Mouse (Mus musculus): Measurements from ENCODE around the gene Ppil1. TPM values are rescaled to one million over a fixed set of nuclear protein-coding genes. Genes with fewer than 3 reads are reported as not detected.

The Ppil1 gene
- polyA plus RNA-seq, 1 experiment from 2014 or later: 104 TPM

GRCm38 (mm10) chr17:29303856-29304255, 39.9 kb upstream of the Ppil1 start:
- Histone ChIP-seq H3K27me3 (ENCODE audit: control insufficient read depth, insufficient read depth, low read length) (no peaks in the 10 kb centered on the region), H3K4me3 (ENCODE audit: low read length) (no peak overlapping the region), H3K9ac (ENCODE audit: low read length) (no peak overlapping the region), H3K4me2 (ENCODE audit: low read depth, low read length) (no peak overlapping the region), H3K9me3 (replicated peaks; ENCODE audit: control insufficient read depth, low read length) (no peaks in the 10 kb centered on the region), H3K36me3 (ENCODE audit: control insufficient read depth, insufficient read depth) (peaks cover 14% of the 10 kb centered on the region), H3K4me1 (ENCODE audit: control insufficient read depth, insufficient read depth, low read length) (peaks cover 19% of the 10 kb centered on the region), H3K27ac (ENCODE audit: low read length) (no peak overlapping the region)
- no peak for ATAC-seq (replicated peaks; ENCODE audit: extremely low read depth, insufficient read depth, low FRiP score)
- WGBS: 82% methylated on average over 3 of the region's 3 CpGs

- Histone ChIP-seq H3K9ac (ENCODE audit: low read length) (no peak overlapping the region), H3K4me3 (ENCODE audit: low read length) (no peak overlapping the region), H3K4me1 (ENCODE audit: control insufficient read depth, insufficient read depth, low read length) (peaks cover 19% of the 10 kb centered on the region), H3K4me2 (ENCODE audit: low read depth, low read length) (no peak overlapping the region), H3K9me3 (replicated peaks; ENCODE audit: control insufficient read depth, low read length) (no peaks in the 10 kb centered on the region), H3K27me3 (ENCODE audit: control insufficient read depth, insufficient read depth, low read length) (no peaks in the 10 kb centered on the region), H3K27ac (ENCODE audit: low read length) (no peak overlapping the region), H3K36me3 (ENCODE audit: control insufficient read depth, insufficient read depth) (peaks cover 19% of the 10 kb centered on the region)
- no peak for ATAC-seq (replicated peaks; ENCODE audit: extremely low read depth, insufficient read depth, low FRiP score)
- WGBS: 62% methylated on average over 3 of the region's 3 CpGs
These were observed 39.1 kb upstream of the Ppil1 start for GRCm38 (mm10) chr17:29303087-29303486.

- Histone ChIP-seq H3K4me3 (ENCODE audit: low read length) (no peak overlapping the region), H3K36me3 (ENCODE audit: control insufficient read depth, insufficient read depth) (peaks cover 19% of the 10 kb centered on the region), H3K9me3 (replicated peaks; ENCODE audit: control insufficient read depth, low read length) (no peaks in the 10 kb centered on the region), H3K27ac (ENCODE audit: low read length) (no peak overlapping the region), H3K4me2 (ENCODE audit: low read depth, low read length) (no peak overlapping the region), H3K9ac (ENCODE audit: low read length) (no peak overlapping the region), H3K27me3 (ENCODE audit: control insufficient read depth, insufficient read depth, low read length) (no peaks in the 10 kb centered on the region), H3K4me1 (ENCODE audit: control insufficient read depth, insufficient read depth, low read length) (peaks cover 19% of the 10 kb centered on the region)
- 57% methylated on average over 5 of the region's 5 CpGs for WGBS
- no peak for ATAC-seq (replicated peaks; ENCODE audit: extremely low read depth, insufficient read depth, low FRiP score)
These were observed 38.2 kb upstream of the Ppil1 start for GRCm38 (mm10) chr17:29302149-29302548.

- H3K27me3 ChIP-seq (ENCODE audit: control insufficient read depth, insufficient read depth, low read length): no peaks in the 10 kb centered on the region
- H3K4me2 ChIP-seq (ENCODE audit: low read depth, low read length): no peak overlapping the region
- no peak overlapping the region for H3K4me3 ChIP-seq (ENCODE audit: low read length)
- WGBS: 87% methylated on average over 6 of the region's 6 CpGs
- H3K27ac ChIP-seq (ENCODE audit: low read length): no peak overlapping the region
- no peak overlapping the region for H3K9ac ChIP-seq (ENCODE audit: low read length)
- no peaks in the 10 kb centered on the region for H3K9me3 ChIP-seq (replicated peaks; ENCODE audit: control insufficient read depth, low read length)
- peaks cover 19% of the 10 kb centered on the region for H3K36me3 ChIP-seq (ENCODE audit: control insufficient read depth, insufficient read depth)
- ATAC-seq (replicated peaks; ENCODE audit: extremely low read depth, insufficient read depth, low FRiP score): no peak
- H3K4me1 ChIP-seq (ENCODE audit: control insufficient read depth, insufficient read depth, low read length): peaks cover 19% of the 10 kb centered on the region
These were observed 37.4 kb upstream of the Ppil1 start for GRCm38 (mm10) chr17:29301421-29301820.

GRCm38 (mm10) chr17:29300926-29301325, 36.9 kb upstream of the Ppil1 start:
- Histone ChIP-seq H3K4me3 (ENCODE audit: low read length) (no peak overlapping the region), H3K36me3 (ENCODE audit: control insufficient read depth, insufficient read depth) (peaks cover 20% of the 10 kb centered on the region), H3K4me2 (ENCODE audit: low read depth, low read length) (no peak overlapping the region), H3K27ac (ENCODE audit: low read length) (no peak overlapping the region), H3K27me3 (ENCODE audit: control insufficient read depth, insufficient read depth, low read length) (no peaks in the 10 kb centered on the region), H3K9ac (ENCODE audit: low read length) (no peak overlapping the region), H3K9me3 (replicated peaks; ENCODE audit: control insufficient read depth, low read length) (no peaks in the 10 kb centered on the region), H3K4me1 (ENCODE audit: control insufficient read depth, insufficient read depth, low read length) (peaks cover 18% of the 10 kb centered on the region)
- 85% methylated on average over 7 of the region's 7 CpGs for WGBS
- no peak for ATAC-seq (replicated peaks; ENCODE audit: extremely low read depth, insufficient read depth, low FRiP score)

GRCm38 (mm10) chr17:29299282-29299681, 35.3 kb upstream of the Ppil1 start:
- Histone ChIP-seq H3K36me3 (ENCODE audit: control insufficient read depth, insufficient read depth) (peaks cover 30% of the 10 kb centered on the region), H3K9ac (ENCODE audit: low read length) (no peak overlapping the region), H3K27me3 (ENCODE audit: control insufficient read depth, insufficient read depth, low read length) (no peaks in the 10 kb centered on the region), H3K4me1 (ENCODE audit: control insufficient read depth, insufficient read depth, low read length) (0 out of 2 replicates have a peak, but pooled peaks cover 4% of the 10 kb centered on the region), H3K9me3 (replicated peaks; ENCODE audit: control insufficient read depth, low read length) (no peaks in the 10 kb centered on the region), H3K4me2 (ENCODE audit: low read depth, low read length) (no peak overlapping the region), H3K27ac (ENCODE audit: low read length) (no peak overlapping the region), H3K4me3 (ENCODE audit: low read length) (no peak overlapping the region)
- WGBS: 89% methylated on average over 4 of the region's 4 CpGs
- ATAC-seq (replicated peaks; ENCODE audit: extremely low read depth, insufficient read depth, low FRiP score): no peak

- 78% methylated on average over 6 of the region's 6 CpGs for WGBS
- peak; percentile 45 for ATAC-seq (replicated peaks; ENCODE audit: extremely low read depth, insufficient read depth, low FRiP score)
These were observed 33.8 kb upstream of the Ppil1 start for GRCm38 (mm10) chr17:29297813-29298212.

GRCm38 (mm10) chr17:29297321-29297720, 33.3 kb upstream of the Ppil1 start:
- no peak overlapping the region for H3K27ac ChIP-seq (ENCODE audit: low read length)
- 0 out of 2 replicates have a peak, but pooled peaks cover 2% of the 10 kb centered on the region for H3K4me1 ChIP-seq (ENCODE audit: control insufficient read depth, insufficient read depth, low read length)
- H3K36me3 ChIP-seq (ENCODE audit: control insufficient read depth, insufficient read depth): peaks cover 33% of the 10 kb centered on the region
- H3K4me3 ChIP-seq (ENCODE audit: low read length): no peak overlapping the region
- no peaks in the 10 kb centered on the region for H3K27me3 ChIP-seq (ENCODE audit: control insufficient read depth, insufficient read depth, low read length)
- WGBS: 58% methylated on average over 10 of the region's 10 CpGs
- H3K9ac ChIP-seq (ENCODE audit: low read length): no peak overlapping the region
- H3K4me2 ChIP-seq (ENCODE audit: low read depth, low read length): no peak overlapping the region
- H3K9me3 ChIP-seq (replicated peaks; ENCODE audit: control insufficient read depth, low read length): no peaks in the 10 kb centered on the region
- ATAC-seq (replicated peaks; ENCODE audit: extremely low read depth, insufficient read depth, low FRiP score): no peak

More at GRCm38 (mm10) chr17:29297813-29298212, 33.8 kb upstream of the Ppil1 start:
- H3K4me3 ChIP-seq (ENCODE audit: low read length): no peak overlapping the region
- peaks cover 33% of the 10 kb centered on the region for H3K36me3 ChIP-seq (ENCODE audit: control insufficient read depth, insufficient read depth)
- no peak overlapping the region for H3K4me2 ChIP-seq (ENCODE audit: low read depth, low read length)
- H3K4me1 ChIP-seq (ENCODE audit: control insufficient read depth, insufficient read depth, low read length): 0 out of 2 replicates have a peak, but pooled peaks cover 2% of the 10 kb centered on the region
- H3K27me3 ChIP-seq (ENCODE audit: control insufficient read depth, insufficient read depth, low read length): no peaks in the 10 kb centered on the region
- no peaks in the 10 kb centered on the region for H3K9me3 ChIP-seq (replicated peaks; ENCODE audit: control insufficient read depth, low read length)
- no peak overlapping the region for H3K9ac ChIP-seq (ENCODE audit: low read length)
- no peak overlapping the region for H3K27ac ChIP-seq (ENCODE audit: low read length)

GRCm38 (mm10) chr17:29295835-29296234, 31.8 kb upstream of the Ppil1 start:
- Histone ChIP-seq H3K9me3 (replicated peaks; ENCODE audit: control insufficient read depth, low read length) (no peaks in the 10 kb centered on the region), H3K27ac (ENCODE audit: low read length) (no peak overlapping the region), H3K27me3 (ENCODE audit: control insufficient read depth, insufficient read depth, low read length) (no peaks in the 10 kb centered on the region), H3K9ac (ENCODE audit: low read length) (no peak overlapping the region), H3K36me3 (ENCODE audit: control insufficient read depth, insufficient read depth) (peaks cover 32% of the 10 kb centered on the region), H3K4me1 (ENCODE audit: control insufficient read depth, insufficient read depth, low read length) (0 out of 2 replicates have a peak, but pooled peaks cover 2% of the 10 kb centered on the region), H3K4me2 (ENCODE audit: low read depth, low read length) (no peak overlapping the region), H3K4me3 (ENCODE audit: low read length) (no peak overlapping the region)
- whole genome bisulfite sequencing: 80% methylated on average over 5 of the region's 5 CpGs
- ATAC-seq (replicated peaks; ENCODE audit: extremely low read depth, insufficient read depth, low FRiP score): no peak
